Mouse (Mus musculus): ENCODE measurements around the gene Ptgds. TPM values are rescaled to one million over a fixed set of nuclear protein-coding genes. Genes with fewer than 3 reads are reported as not detected.

The Ptgds gene
- polyA plus RNA-seq, 1 experiment from 2014 or later, result 6.3 TPM

Small RNAs within 50 kb of the gene (microRNA-seq; reads per million reads assigned to microRNA genes)
- gene Mir3087 (ENCODE audit: borderline number of aligned reads), result not detected

Other genes starting within 250 kb of the Ptgds start
- 460 and 503 TPM in 2 replicates for gene Tubb4b, start 245.3 kb downstream of the Ptgds start, polyA plus RNA-seq (2015; fragmentation: Nextera tagmentation; extraction: Ambion mirVana)
- gene Slc34a3, start 235.7 kb downstream of the Ptgds start, polyA plus RNA-seq (2015; fragmentation: Nextera tagmentation; extraction: Ambion mirVana), result 0.05 TPM in 1 of 2 replicates, not detected in the other
- gene Rnf224, start 233.3 kb downstream of the Ptgds start, polyA plus RNA-seq (2015; fragmentation: Nextera tagmentation; extraction: Ambion mirVana), result not detected in 2 replicates
- 0.80 and 1.2 TPM in 2 replicates for gene Rnf208, start 227.8 kb downstream of the Ptgds start, polyA plus RNA-seq (2015; fragmentation: Nextera tagmentation; extraction: Ambion mirVana)
- 0.19 and 0.33 TPM in 2 replicates for gene Cysrt1, start 227.6 kb downstream of the Ptgds start, polyA plus RNA-seq (2015; fragmentation: Nextera tagmentation; extraction: Ambion mirVana)
- 3.4 and 4.9 TPM in 2 replicates for gene AL732309.1, start 223.2 kb downstream of the Ptgds start, polyA plus RNA-seq (2015; fragmentation: Nextera tagmentation; extraction: Ambion mirVana)
- 43.1 and 47.4 TPM in 2 replicates for gene Tmem203, start 214.6 kb downstream of the Ptgds start, polyA plus RNA-seq (2015; fragmentation: Nextera tagmentation; extraction: Ambion mirVana)
- gene Tprn, start 207.4 kb downstream of the Ptgds start, polyA plus RNA-seq (2015; fragmentation: Nextera tagmentation; extraction: Ambion mirVana), result 10.2 and 12.6 TPM in 2 replicates
- gene Ssna1, start 197.6 kb downstream of the Ptgds start, polyA plus RNA-seq (2015; fragmentation: Nextera tagmentation; extraction: Ambion mirVana), result 322 and 323 TPM in 2 replicates
- 71.5 and 80.6 TPM in 2 replicates for gene Anapc2, start 197.6 kb downstream of the Ptgds start, polyA plus RNA-seq (2015; fragmentation: Nextera tagmentation; extraction: Ambion mirVana)
- gene Tmem210, start 181.9 kb downstream of the Ptgds start, polyA plus RNA-seq (2015; fragmentation: Nextera tagmentation; extraction: Ambion mirVana), result not detected in 2 replicates
- gene Lrrc26, start 180.1 kb downstream of the Ptgds start, polyA plus RNA-seq (2015; fragmentation: Nextera tagmentation; extraction: Ambion mirVana), result 1.4 and 3.6 TPM in 2 replicates
- gene Grin1, start 150.9 kb downstream of the Ptgds start, polyA plus RNA-seq (2015; fragmentation: Nextera tagmentation; extraction: Ambion mirVana), result 0.12 and 0.21 TPM in 2 replicates
- 37.1 and 40.7 TPM in 2 replicates for gene Man1b1, start 137.7 kb downstream of the Ptgds start, polyA plus RNA-seq (2015; fragmentation: Nextera tagmentation; extraction: Ambion mirVana)
- gene Dpp7, start 113.7 kb downstream of the Ptgds start, polyA plus RNA-seq (2015; fragmentation: Nextera tagmentation; extraction: Ambion mirVana), result 8.7 and 9.1 TPM in 2 replicates
- gene Uap1l1, start 104.4 kb downstream of the Ptgds start, polyA plus RNA-seq (2015; fragmentation: Nextera tagmentation; extraction: Ambion mirVana), result 21.3 and 24.6 TPM in 2 replicates
- gene Sapcd2, start 97.7 kb downstream of the Ptgds start, polyA plus RNA-seq (2015; fragmentation: Nextera tagmentation; extraction: Ambion mirVana), result 22.8 and 25.4 TPM in 2 replicates
- gene Entpd2, start 74.2 kb downstream of the Ptgds start, polyA plus RNA-seq (2015; fragmentation: Nextera tagmentation; extraction: Ambion mirVana), result 7.6 and 9.0 TPM in 2 replicates
- gene Npdc1, start 70.7 kb downstream of the Ptgds start, polyA plus RNA-seq (2015; fragmentation: Nextera tagmentation; extraction: Ambion mirVana), result 6.3 and 7.2 TPM in 2 replicates
- 1.4 and 1.8 TPM in 2 replicates for gene Fut7, start 46.8 kb downstream of the Ptgds start, polyA plus RNA-seq (2015; fragmentation: Nextera tagmentation; extraction: Ambion mirVana)
- gene Abca2, start 41.3 kb downstream of the Ptgds start, polyA plus RNA-seq (2015; fragmentation: Nextera tagmentation; extraction: Ambion mirVana), result 3.3 and 4.7 TPM in 2 replicates
- 3.6 and 4.7 TPM in 2 replicates for gene Clic3, start 13.2 kb downstream of the Ptgds start, polyA plus RNA-seq (2015; fragmentation: Nextera tagmentation; extraction: Ambion mirVana)
- 72.4 and 83.3 TPM in 2 replicates for gene Paxx, start 9.0 kb downstream of the Ptgds start, polyA plus RNA-seq (2015; fragmentation: Nextera tagmentation; extraction: Ambion mirVana)
- not detected in 2 replicates for gene Lcn12, start 23.9 kb upstream of the Ptgds start, polyA plus RNA-seq (2015; fragmentation: Nextera tagmentation; extraction: Ambion mirVana)
- 44.3 and 47.2 TPM in 2 replicates for gene Fbxw5, start 30.7 kb upstream of the Ptgds start, polyA plus RNA-seq (2015; fragmentation: Nextera tagmentation; extraction: Ambion mirVana)
- gene C8g, start 31.7 kb upstream of the Ptgds start, polyA plus RNA-seq (2015; fragmentation: Nextera tagmentation; extraction: Ambion mirVana), result 5.6 and 6.4 TPM in 2 replicates
- 58.1 and 59.1 TPM in 2 replicates for gene Traf2, start 76.9 kb upstream of the Ptgds start, polyA plus RNA-seq (2015; fragmentation: Nextera tagmentation; extraction: Ambion mirVana)
- 466 and 515 TPM in 2 replicates for gene Edf1, start 87.8 kb upstream of the Ptgds start, polyA plus RNA-seq (2015; fragmentation: Nextera tagmentation; extraction: Ambion mirVana)
- gene Mamdc4, start 104.8 kb upstream of the Ptgds start, polyA plus RNA-seq (2015; fragmentation: Nextera tagmentation; extraction: Ambion mirVana), result 0.53 and 1.0 TPM in 2 replicates
- 184 and 191 TPM in 2 replicates for gene Phpt1, start 105.2 kb upstream of the Ptgds start, polyA plus RNA-seq (2015; fragmentation: Nextera tagmentation; extraction: Ambion mirVana)
- 0.04 and 0.49 TPM in 2 replicates for gene Ajm1, start 111.7 kb upstream of the Ptgds start, polyA plus RNA-seq (2015; fragmentation: Nextera tagmentation; extraction: Ambion mirVana)
- 30.3 and 39.7 TPM in 2 replicates for gene Rabl6, start 138.5 kb upstream of the Ptgds start, polyA plus RNA-seq (2015; fragmentation: Nextera tagmentation; extraction: Ambion mirVana)
- 0.04 and 0.05 TPM in 2 replicates for gene Ccdc183, start 147.6 kb upstream of the Ptgds start, polyA plus RNA-seq (2015; fragmentation: Nextera tagmentation; extraction: Ambion mirVana)
- 5.8 and 7.0 TPM in 2 replicates for gene Tmem141, start 152.0 kb upstream of the Ptgds start, polyA plus RNA-seq (2015; fragmentation: Nextera tagmentation; extraction: Ambion mirVana)
- gene Fcna, start 158.0 kb upstream of the Ptgds start, polyA plus RNA-seq (2015; fragmentation: Nextera tagmentation; extraction: Ambion mirVana), result 9.1 and 9.2 TPM in 2 replicates
- 0.38 and 0.76 TPM in 2 replicates for gene Lcn8, start 183.1 kb upstream of the Ptgds start, polyA plus RNA-seq (2015; fragmentation: Nextera tagmentation; extraction: Ambion mirVana)
- not detected in 2 replicates for gene Lcn5, start 187.9 kb upstream of the Ptgds start, polyA plus RNA-seq (2015; fragmentation: Nextera tagmentation; extraction: Ambion mirVana)
- 0.24 TPM in 1 of 2 replicates, not detected in the other for gene Lcn6, start 206.7 kb upstream of the Ptgds start, polyA plus RNA-seq (2015; fragmentation: Nextera tagmentation; extraction: Ambion mirVana)
- 0.45 and 0.49 TPM in 2 replicates for gene Lcn10, start 212.7 kb upstream of the Ptgds start, polyA plus RNA-seq (2015; fragmentation: Nextera tagmentation; extraction: Ambion mirVana)
- 1.5 and 1.9 TPM in 2 replicates for gene Obp2a, start 230.0 kb upstream of the Ptgds start, polyA plus RNA-seq (2015; fragmentation: Nextera tagmentation; extraction: Ambion mirVana)
- 50.9 and 57.4 TPM in 2 replicates for gene Bmyc, start 236.7 kb upstream of the Ptgds start, polyA plus RNA-seq (2015; fragmentation: Nextera tagmentation; extraction: Ambion mirVana)